Mouse (Mus musculus) cerebellum, adult 11-12 months (tissue): ENCODE results near the gene Pxdn.

ENCODE experiments used
- DNase-seq: peaks from one replicate; pipeline ENCODE4 v3.0.0; 2022

The Pxdn gene

DNA sequence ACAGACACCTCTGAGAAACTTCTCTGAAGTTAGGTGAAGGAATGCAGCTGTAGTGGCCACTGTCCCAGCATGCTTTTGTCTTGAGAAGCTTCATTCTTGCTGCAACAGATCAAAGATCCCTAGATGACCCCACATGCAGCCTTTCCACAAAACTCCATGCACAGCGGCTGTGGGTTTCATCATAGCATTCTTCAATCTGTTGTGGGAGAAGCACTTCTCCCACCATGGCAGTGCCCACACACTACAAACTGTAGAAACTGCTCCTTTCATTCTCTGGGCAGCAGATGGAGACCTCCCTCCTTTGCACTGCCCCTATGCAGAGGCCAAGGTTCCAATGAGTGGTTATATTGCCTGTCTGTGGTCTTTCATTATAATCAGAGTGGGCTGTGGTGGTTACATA, 91.7 kb downstream of the Pxdn start:
- no peak for DNase-seq

DNA sequence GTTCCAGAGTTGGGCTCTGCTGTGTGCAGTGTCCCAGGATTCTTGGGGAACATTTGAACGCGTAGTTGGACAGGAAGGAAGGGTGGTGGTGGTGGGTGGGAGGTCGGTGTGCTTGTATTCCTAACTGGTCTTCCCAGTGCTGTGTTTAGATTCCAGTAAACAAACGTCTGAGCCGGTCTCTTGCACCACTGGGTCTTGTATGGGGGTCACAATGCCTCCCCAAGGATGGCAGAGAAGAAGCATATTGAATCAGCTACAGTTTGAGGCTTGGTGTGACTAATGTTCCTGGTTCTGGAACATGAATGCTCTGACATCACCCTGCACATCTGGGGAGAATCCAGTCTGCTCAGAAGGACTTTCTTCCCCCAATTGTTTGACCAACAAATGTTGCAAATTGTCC, 93.2 kb downstream of the Pxdn start:
- no peak for DNase-seq

DNA sequence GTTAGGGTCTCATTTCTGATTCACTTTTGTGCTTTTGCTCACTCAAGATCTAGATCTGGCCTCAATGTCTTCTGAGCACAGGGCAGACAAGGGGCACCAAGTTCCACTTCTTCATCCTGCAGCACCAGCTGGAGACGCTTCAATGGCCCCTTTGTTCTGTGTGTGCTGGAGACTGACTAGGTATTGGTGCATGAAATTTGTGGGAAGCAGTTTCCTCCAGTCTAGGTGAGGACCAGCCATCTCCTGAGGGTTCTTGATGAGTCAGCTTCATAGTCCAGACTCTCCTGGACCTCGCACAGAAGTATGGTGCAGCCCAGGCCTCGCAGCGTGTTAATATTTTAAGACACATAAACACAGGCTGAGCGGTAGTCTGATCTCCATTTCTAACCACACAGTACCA, 97.3 kb downstream of the Pxdn start:
- no peak for DNase-seq

DNA sequence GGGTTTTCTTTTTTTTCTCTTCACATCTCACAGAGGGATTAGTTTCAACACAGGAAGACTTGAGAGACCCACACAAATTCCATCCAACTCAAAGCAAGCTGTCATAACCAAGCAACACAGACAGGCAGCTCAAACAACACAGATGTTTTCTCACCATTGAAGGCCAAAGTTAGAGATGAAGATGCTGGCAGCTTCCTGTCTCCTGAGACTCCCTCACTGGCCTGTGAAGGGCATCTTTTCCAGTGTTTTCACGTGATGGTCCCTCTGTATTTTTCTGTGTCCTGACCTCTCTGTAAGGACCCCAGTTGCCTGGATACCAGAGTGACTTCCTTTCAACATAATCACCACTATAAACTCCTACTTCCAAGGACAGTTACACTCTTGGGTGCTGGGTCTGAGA, 98.0 kb downstream of the Pxdn start:
- no peak for DNase-seq

DNA sequence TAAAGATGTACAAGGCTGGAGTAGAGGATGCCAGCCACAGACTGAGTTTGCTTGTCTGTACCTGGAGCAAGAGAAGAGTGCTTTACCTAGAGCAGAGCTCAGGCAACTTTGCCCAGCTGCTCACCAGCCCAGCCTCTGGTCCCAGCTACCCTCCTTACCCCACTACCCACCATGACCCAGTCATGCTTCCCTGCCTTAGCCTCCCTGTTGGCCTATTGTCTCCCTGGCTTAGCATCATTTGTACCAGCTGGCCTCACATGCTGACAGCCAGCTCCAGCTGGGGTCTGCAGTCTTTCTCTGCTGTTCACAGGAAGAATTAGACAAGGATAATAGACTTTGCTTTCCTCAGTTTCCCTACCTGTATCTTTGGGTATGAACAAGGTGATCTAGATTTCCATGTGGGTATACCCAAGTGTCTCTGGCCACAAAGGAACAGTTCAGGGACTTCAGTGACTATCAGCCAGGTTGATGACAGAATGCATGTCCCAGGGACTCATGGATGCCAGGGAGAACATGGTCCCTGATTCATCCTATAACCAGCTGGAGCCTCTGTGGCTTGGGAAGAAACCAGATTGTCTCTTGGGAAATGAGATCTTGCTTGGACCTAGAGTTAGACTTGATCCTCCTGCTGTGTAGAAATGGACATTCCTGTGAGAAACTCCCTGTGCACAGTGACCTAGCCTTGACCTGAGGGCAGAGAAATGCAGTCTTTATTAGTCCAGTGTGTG, 98.6 kb downstream of the Pxdn start:
- DNase-seq: no peak

DNA sequence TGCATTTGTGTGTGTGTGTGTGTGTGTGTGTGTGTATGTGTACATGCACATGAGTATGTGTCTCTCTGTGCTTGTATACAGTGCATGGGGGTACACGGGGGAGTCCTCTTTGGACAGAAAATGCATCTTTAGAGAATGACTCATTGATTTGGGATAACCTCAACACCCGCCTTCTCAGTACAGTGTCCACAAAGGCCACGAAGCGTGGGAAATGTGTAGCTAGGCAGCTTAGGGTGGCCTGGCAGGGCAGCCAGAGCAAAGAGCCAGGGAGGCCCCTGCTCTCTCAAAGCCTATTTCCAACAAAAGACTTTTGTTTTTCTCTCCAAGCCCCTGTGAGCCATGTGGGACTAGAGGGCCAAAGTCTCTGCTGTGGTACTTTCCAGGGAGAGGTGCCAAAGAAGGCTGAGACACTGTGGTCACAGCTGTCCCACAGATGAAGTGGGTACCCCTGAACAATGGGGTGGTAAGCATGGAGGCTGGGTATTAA, 99.2 kb downstream of the Pxdn start:
- no peak for DNase-seq

DNA sequence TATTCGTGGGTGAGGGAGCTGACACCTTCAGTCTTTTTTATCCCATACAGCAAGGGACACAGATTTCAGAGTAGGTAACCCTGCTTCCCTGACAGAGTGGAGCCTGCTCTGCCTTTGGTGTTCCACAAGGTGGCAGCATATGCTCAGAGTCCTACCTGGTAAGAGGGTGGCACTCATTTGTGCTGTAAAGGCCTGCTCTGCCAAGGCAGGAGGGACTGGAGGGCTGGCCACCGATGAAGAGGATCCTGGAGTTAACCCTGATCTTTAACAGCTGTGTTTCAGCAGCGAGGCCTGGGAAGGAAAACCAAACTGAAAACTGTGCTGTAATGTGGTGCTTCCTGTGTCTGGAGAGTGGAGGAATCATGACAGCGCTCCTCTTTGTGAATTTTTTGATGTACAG, 102.2 kb downstream of the Pxdn start:
- DNase-seq: no peak

DNA sequence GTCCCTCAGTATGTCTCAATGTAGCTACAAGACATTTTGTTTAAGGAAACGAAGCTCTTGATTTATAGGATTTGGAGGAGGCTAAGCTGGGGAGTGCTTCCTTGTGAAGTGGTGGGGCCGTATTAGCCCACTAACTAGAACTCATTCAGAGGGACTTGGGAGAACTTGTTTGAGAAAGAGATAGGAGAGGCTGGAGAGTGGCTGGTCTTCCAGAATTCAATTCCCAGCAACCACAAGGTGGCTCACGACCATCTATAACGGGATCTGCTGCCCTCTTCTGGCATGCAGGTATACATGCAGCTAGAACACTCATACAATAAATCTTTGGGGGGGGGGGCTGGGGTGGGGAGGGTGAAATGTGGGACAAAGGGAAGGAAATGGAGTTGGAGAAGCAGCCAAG, 102.7 kb downstream of the Pxdn start:
- no peak for DNase-seq

DNA sequence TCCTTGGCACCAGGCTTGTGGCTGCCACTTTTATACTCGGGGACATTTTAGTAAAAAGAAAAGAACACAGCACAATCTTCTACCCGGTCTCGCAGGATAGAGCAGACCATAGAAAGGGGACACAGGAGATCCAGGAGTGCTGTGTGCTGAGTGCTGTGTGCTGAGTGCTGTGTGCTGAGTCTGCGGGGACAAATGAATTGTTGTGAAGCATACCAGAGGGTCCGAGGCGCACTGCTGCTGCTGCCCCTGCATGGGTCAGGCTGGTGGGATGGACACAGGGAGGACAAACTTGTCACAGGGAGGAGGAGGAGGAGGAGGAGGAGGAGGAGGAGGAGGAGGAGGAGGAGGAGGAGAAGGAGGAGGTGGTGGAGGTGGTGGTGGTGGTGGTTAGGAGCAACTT, 111.4 kb downstream of the Pxdn start:
- no peak for DNase-seq

DNA sequence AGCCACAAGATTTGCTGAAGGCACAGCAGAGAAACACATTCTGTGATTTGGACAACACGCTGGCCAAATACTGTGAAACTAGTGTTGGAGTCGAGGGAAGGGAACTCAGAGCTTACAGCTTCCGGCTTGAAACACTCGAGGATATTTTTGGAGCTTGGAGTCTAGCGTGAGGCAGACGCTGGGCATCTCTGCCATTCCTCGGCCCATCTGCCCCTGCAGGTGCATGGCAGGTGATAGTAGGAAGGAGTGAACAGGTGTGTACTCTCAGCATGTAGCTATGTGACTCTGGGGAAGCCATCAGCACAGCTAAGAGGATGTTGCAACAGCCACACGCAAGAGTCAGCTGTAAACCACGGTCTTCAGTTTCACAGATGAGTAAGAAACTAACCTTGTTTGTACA, 112.4 kb downstream of the Pxdn start:
- no peak for DNase-seq

DNA sequence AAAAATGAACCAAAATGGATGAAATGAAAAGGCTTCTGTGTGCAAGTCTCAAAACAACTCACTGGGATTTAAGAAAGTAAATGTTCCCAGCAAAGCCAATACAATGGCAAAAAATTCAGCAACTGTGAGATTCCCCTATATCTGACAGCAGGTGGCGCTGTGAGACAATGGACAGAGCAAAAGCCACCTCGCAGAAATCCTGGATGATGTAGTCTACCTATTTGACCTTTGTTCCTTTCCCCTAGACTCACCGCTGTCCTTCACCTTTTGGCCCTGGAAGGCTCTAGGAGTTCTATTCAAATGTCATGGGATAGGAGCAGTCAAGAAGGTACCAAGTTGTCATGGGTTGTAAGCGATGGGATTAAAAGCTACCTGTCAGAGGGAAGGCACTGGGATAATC, 112.8 kb downstream of the Pxdn start:
- DNase-seq: peak; percentile 22

DNA sequence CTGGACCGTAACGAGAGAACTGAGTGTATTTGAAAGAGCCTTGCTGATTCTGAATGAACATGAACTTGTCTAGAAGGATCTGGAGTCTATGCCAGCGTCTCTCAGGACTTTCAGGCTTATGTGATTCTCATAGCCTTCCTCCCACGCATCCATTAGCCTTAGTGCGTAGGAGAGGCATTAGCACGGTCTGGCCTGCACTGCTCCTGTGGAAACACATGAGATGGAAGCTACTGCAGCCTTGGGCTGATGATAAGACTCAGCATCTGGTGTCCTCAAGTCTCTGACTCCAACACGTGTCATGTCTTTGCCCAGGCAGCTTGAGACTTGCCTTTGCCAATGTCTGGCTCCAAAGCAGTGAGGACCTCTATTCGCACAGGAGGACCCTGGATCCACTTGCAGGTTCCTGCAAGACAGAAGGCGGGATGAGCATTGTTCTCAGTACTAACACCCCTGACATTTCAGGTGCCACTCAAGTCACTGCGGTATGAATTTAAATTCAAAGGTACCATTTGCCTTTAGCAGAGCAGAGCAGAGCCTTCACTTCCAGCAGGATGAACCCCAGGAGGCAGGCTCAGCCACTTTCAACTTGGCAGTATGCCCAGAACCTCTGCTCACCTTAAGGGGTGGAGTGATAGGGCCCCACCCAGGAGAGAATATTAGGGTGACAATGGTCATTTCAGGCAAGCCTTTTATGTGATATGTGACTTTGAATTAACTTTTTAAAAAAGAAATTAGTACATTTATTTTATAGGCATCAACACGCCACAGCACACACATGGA, 117.5 kb downstream of the Pxdn start:
- DNase-seq: no peak

DNA sequence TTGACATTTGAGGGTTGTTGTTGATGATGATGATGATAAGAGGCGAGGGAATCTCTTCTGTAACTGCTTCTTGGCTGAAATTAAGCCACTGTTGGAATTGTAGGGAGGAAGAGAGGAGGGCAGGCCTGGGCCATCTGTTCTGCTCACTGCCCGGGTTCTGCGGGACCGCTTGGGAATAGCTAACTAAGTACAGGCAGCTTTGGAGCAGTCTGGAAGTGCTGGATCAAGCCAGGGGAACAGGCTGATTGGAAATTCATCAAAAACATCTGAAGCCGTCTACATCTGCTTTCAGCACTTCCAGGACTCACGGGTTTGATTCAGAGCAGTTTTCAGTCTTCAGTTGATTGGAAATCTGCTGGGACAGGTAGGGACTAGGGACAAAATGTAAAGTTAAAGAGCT, 120.6 kb downstream of the Pxdn start:
- no peak for DNase-seq

DNA sequence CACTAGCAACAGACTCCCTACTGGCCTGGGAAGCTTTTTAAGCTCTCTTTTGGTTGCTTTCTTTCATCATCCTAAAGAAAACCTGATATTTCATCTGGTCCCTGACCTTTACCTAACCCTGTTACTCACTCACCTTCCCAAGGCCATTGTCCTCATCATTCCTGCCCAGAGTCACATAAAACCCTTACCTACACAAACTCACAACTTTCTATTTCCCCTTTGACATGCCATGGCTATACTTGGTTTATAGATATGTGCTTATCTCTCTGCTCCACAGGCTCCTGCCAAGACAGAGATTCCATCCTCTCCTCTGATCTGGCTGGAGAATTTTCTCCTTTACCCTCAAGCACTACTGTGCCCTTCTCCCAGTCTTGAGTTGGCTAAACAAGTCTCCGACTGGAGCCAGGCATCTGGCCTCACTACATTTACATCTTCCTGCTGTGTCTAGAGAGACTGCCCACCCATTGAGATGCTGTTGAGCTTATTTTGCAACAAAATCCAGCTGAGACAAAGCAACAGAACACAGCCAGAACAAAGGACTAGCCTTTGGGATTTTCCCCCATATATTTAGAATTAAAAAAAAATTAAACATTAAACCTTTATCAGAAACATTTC, 124.2 kb downstream of the Pxdn start:
- no peak for DNase-seq

DNA sequence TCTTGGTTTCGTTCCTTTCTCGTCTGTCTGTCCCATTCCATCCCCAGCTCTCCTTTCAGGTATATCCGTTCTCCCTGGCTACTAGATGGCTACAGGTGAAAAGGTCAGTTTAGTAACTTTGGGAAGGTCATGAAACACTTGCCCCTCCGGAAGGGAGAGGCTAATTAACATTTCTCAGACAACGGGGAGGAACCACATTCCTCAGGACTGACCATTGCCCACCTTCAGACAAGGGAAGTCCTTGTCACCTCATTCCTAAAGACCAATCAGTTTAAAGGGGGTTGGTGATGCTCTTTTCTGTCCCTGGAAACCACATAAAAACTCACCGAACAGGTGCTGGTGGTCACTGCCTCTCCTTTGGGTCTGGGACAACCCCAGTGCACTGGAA, 124.7 kb downstream of the Pxdn start:
- no peak for DNase-seq
